Mouse (Mus musculus): ENCODE data around the gene Lrrc3c.
A peak's percentile ranks its signal among the peaks of the same experiment; 100 is the strongest.

The Lrrc3c gene

DNA sequence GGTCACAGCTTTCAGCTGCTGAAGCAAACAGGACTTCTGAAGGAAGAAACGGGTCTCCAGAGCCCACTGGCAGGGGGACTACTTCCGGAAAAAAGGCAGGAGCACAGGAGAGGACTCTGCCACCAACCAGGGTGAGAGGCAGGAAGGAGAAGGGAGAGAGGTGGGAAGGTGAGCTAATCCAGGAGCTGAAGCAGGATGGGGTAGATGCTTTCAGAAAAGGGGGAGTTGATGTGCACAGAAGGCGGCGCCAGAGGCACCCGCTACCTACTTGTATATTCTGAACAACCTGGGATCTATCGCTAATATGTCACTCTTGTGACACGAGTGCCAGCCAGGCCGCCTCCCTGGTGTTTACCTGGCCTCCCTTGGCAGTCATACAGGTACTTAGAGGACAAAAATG is at the start of gene Lrrc3c:
TSS of gene Lrrc3c (plus strand) at position 301 of the 400 bp plus-strand sequence.
- DNase-seq (ENCODE audit: low read depth, low spot score) = no peak

DNA sequence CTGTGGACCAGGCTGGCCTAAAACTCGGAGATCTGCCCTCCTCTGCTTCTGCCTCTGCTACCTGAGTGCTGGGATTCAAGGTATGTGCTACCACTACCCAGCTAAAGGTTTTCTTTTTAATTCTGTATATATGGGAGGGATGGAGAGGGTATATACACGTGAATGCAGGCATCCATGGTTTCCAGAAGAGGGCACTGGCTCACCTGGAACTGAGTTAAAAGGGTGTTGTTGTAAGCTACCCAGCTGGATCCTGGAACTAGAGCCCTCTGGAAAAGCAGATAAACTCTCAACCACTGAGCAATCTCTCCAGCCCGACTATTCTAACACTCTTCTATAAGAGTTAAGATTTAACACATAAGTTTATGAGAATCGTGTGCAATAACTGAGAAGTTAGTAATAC is 48.7 kb upstream of the Lrrc3c start:
- DNase-seq (ENCODE audit: low read depth, low spot score) = no peak

DNA sequence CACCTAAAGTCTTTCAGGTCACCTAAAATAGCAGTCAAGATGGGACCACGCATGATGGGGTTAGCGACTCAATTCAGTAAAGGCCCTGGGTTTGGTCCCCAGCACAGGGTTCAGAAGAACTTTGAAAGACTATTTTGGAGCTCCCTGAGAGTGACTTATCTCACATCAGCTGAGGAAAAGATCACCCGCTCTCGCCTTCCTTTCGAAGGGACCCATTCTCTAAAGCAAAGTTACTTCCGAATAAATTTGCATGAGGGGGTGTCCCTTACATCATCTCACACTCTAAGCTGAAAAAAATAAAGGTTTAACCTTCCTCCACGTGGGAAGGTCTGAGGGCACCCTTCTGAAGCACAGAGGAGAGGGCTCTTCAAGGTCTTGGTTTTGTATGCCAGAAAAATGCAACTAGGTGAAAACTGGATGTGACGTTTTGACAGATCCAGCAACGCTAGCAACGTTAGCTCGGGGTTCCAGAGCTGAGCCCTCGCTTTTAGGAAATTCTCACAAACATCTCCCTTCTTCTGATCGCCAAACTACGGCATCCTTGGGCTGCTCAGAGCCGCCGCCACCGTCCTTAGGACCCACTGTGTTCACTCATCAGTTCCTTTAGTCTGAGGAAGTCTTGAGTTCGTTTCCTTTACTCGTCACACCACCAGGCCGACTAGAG is 47.6 kb upstream of the Lrrc3c start:
- DNase-seq (ENCODE audit: low read depth, low spot score) = no peak

DNA sequence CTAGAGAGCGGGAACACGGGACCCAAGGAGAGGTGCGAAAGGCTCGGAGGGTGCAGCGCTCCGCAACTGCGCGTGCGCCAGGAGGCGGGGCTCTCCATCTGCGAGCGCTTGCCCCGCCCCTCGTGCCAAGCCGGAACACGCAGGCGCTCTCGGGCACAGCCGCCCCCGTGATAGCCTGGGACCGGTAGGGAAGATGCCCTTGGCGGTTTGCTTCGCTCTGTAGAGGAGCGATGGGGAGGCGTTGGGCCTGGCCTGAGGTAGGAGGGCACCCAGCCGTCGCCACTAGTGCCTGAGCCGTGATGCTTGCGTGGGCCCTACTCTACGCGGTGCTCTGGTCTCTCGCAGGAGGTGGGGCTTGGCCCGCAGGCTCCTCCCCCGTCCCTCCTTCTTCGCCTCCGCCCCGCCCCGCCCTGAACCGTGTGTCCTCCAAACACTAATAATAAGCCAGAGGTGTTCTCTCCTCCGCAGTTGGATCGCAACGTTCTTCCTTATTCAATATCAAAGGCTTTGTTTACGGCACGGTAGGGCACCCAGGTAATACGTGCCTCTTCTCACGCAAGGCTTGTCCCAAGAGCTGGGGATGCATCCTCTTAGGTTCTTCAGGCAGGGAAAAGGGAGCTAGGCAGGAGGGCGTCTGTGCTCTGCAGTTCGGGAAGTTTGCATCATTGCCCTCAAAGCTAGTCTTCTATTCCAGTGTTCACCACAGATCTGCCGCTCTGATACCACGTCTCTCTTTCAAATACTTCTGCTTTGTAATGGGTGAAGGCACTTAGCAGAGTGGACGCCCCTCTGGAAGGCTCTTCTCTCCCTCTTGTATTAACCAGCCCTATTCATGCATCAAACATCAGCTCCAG is 46.9 kb upstream of the Lrrc3c start, which contains the start of gene Zpbp2:
TSS of gene Zpbp2 (plus strand) at position 123 of the 854 bp plus-strand sequence.
- DNase-seq (ENCODE audit: low read depth, low spot score) = peak; percentile 85

DNA sequence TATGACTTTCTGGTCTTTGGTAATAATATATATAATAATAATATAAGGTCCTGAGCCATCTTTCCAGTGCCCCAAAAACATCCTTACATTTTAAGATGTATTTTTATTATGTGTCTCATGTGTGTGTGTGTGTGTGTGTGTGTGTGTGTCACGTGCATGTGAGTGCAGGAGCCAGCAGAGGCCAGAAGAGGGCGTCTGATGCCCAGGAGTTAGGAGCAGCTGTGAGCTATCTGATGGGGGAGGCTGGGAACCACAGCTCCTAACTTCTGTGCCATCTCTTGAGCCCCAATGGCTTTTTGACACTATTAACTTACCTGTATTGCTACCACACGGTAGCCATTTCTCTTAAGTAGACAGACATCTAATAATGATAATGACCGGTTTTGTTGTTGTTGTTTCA is 44.1 kb upstream of the Lrrc3c start:
- no peak for DNase-seq (ENCODE audit: low read depth, low spot score)

DNA sequence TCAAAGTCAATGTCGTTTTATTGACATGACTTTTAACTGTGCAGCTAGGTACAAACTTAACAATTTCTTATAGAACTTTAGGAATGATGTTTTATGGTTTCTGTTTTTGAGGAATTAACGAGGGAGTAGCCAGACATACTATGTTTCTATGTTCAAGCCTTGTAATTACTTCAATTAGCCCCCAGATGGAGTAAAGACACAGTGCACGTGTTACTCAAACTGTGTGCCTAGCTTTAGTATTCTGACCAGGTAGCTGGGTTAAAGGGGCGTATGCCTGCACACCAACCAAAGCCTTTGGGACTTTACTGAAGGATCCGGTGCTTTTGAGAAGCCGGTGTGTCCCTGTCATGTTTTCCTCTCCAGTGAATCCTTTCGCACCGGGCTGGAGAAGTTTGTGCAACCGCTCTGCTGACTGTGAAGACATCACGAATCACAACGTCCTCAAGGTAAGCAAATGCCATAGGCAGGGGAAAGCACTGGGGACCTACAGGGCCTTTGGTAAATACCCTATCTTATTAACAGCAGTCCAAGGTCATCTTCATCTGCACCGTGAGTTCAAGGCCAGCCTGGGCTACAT is 42.9 kb upstream of the Lrrc3c start:
- no peak for DNase-seq (ENCODE audit: low read depth, low spot score)

DNA sequence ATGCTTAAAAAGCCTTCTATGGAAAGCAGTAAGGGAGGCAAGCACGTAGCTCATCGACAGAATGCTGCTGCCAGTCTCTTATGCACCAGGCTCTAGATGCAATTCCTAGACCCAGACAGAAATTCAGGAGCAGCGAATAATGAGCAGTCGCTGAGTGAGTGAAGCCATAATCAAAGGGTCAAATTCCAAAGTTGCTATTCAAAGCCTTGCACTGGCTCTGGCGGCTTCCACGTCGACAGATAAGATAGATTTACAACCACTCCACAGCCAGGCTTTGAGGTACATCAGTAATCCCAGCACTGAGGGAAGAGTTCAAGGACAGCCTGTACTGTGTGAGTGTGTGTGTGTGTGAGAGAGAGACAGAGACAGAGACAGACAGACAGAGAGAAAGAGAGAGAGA is 37.1 kb upstream of the Lrrc3c start:
- no peak for DNase-seq (ENCODE audit: low read depth, low spot score)

DNA sequence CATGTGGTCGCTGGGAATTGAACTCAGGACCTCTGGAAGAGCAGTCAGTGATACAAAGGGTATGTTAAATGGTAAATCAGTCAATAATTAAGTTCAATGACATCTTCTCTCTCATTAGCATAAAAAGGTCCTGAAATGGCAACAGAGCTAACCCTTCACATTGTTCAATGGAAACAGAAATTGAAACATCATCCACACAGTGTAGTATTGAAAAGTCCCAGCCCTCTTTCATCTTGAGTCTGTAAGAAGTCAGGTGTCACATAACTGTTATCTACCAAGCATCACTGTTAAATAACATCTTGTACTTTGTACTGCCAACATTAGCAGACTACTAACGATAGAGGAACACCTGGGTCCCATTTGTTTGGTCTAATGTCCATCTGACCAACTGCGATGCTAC is 35.1 kb upstream of the Lrrc3c start:
- DNase-seq (ENCODE audit: low read depth, low spot score) = no peak

DNA sequence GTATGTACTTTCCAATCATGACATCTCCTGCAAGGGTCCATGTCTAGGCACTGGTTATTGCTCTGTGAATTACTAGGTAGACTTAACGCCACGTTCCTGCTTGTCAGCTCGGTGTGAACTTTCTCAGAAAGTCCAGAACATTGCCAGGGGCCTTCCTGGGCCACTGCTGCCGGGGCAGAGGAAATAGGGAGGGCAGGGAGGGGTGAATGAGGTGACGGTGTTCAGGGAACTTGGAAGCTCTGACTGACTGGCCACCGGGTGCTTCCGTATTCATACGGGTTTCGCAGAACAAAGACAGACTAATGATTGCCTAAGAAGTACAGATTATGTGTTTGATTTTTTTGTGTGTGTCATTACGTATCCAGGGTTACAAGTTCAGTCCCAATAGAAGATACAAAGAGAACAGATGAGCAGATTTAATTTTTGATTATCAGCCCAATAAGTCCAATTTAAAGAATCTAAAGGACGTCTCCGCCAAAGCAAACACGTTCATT is 34.1 kb upstream of the Lrrc3c start:
- DNase-seq (ENCODE audit: low read depth, low spot score) = no peak

DNA sequence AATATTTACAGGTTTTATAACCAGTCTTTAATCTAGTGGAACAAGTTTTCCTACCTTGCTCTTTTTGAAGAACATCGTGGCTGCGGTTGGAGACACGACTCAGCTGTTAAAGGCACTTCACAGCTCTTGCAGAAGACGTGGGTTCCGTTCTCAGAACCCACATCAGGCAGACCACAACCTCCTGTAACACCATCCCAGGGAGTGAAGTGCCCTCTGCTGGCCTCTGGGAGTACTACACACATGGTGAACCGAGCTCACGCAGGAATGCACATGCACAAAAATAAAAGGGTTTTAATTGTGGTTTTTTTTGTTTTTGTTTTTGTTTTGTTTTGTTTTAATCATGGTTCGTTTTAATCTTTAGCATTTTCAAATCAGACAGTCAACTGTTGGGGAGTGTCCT is 29.8 kb upstream of the Lrrc3c start:
- no peak for DNase-seq (ENCODE audit: low read depth, low spot score)

DNA sequence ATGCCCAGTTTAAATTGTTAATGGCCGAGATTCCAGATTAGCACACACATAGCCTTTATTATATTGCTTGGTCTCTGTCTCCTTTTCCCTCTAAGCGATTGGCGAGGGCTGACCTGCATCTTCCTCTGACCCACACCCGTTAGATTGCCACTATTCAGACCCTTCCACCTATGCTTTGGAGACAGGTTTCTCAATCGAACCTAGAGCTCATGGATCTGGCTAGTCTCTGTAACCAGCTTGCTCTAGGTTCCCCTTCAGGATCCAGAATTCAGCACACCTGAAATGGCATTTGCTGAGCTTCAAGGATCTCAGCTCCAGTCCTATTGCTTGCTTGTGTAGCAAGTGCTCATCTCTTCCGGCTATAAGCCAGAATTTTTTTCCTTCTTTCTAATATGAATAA is 28.6 kb upstream of the Lrrc3c start:
- DNase-seq (ENCODE audit: low read depth, low spot score) = no peak

DNA sequence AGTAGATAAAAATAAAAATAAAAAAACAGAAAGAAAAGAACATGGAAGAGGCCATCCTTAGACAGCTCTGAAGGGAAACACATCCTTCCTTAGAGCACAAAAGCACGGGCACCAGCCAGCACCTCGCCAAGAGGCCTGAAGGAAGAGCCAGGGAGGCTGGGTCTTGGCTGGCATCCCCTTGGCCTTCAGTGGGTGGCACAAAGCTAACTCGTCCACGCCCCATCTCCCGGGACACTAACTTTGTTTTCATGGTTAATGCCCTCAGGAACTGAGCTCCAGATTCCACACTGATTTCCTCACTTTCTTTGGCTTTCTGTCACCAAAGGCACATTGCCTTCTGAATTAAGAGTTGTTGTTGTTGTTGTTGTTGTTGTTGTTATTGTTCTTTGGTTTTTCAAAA is 20.3 kb upstream of the Lrrc3c start:
- DNase-seq (ENCODE audit: low read depth, low spot score) = no peak

DNA sequence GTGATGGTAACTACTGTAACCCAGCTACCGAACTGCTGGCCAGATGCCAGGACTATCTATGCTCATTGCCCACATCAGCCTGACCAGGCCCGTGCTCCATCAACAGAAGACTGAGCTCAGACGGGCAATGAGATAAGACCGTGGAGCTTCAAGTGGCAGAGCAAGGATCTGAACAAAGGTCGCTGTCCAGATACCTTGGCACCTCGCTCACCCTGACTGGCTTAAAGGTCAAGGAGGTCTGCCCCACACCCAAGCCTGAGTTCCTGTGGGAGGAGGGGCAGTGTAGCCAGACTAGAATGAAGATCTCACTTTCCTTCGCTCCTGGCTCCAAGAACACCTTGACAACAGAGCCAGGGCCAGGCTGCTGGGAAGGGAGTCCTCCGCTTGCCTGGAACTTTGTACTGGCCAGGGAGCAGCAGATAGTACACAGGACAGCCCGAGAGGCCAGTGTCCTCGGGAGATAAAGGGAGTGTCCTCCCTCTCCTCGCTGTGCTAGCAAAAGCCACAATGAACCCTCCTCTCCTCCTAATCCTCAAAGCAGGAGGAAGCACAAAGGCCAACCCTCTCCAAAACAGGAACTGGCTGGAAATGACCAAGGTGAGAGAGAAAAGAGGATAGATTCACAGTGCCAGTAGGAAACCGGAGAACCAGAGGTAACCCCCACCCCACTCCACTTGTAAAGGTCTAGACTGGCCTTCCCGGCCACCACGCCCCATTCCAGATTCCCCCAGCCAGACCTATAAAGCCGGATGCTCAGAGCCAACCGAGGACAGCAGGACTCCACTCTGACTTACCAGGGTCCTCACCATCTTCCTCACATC is 17.6 kb upstream of the Lrrc3c start:
- no peak for DNase-seq (ENCODE audit: low read depth, low spot score)

DNA sequence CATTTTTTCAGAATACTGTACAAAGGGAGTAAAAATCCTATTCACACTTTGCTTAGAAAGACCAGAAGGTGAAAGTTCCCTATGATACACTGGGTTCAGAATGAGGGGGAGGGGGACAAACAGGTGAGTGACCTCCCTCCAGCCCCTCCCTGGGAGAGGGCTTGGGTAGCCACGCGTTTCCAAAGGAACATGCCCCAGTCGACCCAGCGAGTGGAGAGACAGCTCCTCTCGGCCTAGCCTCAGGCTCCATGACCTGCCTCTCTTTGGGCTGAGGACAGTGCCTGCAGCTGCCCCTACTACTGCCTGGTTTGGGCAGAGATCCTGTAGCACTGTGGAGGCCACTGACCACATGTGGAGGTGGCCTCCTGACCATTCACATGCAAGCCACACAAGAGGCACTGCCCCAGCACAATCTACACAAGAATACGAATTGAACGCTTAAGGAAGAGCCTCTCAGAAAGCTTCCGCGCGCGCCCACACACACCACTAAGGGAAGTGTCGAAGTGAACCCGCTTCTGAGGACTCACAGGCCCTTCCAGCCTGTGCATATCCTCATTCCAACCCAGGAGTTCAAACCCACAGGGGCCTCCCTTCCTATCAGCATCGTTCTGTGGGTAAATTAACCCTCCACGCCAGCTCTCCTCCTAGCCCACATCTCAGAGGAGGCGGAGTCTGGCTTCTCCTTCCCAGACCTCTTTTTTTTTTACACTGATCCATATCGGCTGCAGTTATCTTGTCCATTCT is 16.6 kb upstream of the Lrrc3c start:
- DNase-seq (ENCODE audit: low read depth, low spot score) = no peak

DNA sequence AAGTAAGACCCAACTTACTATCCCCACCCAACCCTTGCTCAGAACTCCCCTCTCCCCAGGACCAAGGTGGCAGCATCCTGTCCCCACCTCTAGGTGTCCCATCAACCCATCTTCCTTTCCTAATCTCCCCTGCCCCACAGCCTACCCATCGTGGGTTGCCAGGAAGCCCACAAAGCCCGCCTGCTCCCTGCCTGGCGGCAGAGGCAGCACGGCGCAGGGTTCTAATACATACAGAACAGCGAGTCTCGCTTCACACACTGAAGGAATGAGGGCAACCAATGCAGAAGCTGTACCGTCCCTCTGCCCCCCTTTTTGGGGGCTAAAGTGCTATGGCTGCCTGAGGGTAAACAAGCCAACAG is 16.1 kb upstream of the Lrrc3c start:
- DNase-seq (ENCODE audit: low read depth, low spot score) = no peak

DNA sequence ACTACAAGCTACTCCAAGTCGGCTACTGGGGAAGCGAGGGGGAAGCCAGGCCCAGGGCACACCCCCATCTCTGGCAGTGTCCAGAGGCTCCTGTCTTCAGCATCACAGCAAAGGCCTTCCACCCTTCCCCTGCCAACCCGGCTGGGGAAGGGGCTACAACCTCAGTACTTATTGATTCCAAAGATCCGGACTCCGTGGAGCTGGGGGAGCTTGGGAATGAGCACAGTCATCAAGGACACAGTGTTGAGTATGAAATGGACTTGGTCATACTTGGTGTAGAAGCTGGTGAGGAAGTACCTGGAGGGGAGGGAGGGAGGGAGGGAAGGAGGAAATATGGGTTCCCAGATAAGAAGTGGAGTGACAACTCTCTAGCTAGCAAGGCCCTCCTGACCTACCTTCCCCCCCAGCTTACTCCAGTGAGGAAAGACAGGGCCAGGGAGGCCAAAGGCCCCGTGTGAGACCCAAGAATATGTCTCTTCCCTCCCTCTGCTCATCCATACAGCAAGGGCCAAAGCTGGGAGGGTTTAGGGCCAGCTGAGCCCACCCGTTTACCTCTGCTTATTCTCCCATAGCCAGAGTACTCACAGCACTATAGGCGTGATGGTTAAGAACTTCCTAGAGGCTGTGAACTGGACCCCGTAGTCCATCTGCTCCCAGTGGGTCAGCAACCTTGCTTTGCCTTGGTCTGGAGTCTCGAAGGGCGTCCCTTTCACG is 15.4 kb upstream of the Lrrc3c start:
- no peak for DNase-seq (ENCODE audit: low read depth, low spot score)

DNA sequence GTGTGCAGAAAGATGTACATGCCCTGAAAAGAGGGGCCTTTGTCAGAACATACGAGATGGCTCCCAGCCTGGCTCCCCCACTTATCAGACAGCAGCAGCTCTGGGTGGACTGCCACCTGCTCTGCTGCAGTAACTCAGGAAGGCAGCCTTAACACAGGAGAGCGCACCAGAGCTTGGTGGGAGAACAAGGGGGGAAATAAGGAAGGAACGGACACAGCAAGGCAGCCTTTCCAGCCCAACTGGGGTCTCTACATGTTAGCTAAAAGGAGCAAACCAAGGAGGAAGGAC is 14.9 kb upstream of the Lrrc3c start:
- no peak for DNase-seq (ENCODE audit: low read depth, low spot score)

DNA sequence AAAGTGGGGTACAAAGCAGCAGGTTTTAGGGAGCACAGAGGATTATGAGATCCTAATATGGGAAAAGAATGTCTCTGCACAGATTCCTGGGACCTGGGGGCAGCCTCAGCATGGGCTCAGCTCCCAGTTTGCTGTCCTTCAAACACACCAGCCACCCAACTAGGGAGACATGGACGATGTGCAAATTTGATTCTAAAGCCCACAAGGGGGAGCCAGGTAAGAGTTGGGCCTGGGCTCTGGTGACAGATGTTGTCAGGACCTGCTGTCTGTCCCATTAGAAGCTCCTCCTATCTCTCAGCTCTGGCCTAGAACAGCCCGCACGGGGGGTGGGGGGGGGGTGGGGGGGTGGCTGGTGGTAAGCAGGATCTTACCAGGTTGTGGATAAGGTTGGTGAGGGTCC is 14.5 kb upstream of the Lrrc3c start:
- DNase-seq (ENCODE audit: low read depth, low spot score) = no peak

DNA sequence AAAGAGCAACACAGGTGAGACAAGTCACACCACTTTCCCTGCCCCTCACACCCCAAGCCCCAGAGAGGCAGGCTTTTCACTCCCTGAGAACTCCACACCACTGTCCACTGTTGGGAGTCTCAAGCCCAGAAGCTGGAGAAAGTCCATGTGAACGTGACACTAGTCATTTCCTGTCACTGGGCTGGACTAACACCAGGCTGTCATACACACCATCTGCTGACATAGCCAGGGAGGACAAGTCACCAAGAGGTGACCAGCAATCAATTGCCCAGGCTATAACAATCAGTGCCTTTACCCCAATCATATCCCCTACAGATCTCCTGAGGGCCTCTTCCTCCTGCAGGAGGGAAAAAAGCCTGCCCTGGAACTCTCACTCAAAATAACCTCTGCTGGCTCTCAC is 13.9 kb upstream of the Lrrc3c start:
- no peak for DNase-seq (ENCODE audit: low read depth, low spot score)

DNA sequence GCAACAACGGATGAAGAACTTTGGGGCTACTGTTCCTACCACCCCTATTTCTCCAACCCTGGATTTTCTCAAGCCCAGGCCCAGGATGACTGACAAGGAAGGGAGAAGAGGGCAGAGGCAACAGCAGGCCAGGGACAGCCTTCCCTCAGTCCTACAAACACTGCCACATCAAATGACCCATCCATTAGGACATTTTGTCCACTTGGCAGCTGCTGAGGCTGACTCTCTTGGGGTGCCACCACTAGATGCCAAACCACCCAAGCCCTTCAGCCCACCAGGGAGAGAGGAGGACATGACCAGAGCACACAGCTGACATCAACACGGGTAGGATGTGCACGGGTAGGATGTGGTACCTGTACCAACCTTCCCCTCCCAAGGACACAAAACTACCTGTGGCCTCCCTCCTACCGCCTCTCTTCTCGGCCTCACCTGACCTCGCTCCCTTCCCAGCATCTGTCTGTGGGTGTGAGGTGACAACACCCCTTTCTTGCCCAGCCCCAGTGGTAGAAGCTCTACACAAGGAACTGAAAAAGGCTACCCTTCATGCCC is 13.4 kb upstream of the Lrrc3c start:
- no peak for DNase-seq (ENCODE audit: low read depth, low spot score)

All from retina, postnatal 7 days (tissue).